Mouse (Mus musculus) neural tube, embryonic 10.5 days (tissue): ENCODE data around the gene Col15a1.

Experiments
- DNase-seq: peaks from one replicate; pipeline ENCODE4 v3.0.0-alpha.2; 2017; ENCODE audit warnings: low spot score; ENCODE audit errors: extremely low spot score

The Col15a1 gene

GRCm38 (mm10) chr4:47207969-47208420 lies at the start of gene Col15a1:
Gene Col15a1 (plus strand): TSS chr4:47208161.
- peak; percentile 40 for DNase-seq

DNA sequence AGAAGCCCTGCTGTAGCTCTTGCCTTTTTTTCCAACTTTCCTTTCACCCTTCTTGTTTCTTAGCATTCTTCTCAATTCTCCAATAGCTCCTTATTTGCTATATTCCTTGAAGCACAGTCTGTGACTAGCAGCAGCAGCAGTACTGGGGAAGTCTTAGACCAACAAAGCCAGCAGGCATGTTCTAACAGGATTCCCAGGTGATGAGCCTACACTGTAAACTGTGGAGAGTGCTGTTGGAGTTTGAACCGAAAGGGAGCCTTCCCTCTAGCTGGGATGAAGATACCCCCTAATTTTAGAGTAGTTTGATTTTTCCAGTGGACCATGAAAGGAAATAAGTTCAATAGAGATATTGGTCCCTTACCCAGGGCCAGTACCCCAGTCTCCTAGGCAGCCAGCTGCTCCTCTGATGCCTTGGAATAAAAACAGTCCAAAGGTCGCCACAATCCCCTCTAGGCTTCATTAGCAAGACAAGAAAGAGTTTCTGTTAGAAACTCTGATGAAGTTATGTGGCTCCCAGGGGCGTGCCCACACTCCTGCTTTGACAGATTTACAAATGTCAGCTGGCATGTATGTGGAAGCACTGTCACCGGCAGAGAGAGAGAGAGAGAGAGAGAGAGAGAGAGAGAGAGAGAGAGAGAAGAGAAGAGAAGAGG lies 46.7 kb upstream of the Col15a1 start:
- DNase-seq = peak; percentile 38

DNA sequence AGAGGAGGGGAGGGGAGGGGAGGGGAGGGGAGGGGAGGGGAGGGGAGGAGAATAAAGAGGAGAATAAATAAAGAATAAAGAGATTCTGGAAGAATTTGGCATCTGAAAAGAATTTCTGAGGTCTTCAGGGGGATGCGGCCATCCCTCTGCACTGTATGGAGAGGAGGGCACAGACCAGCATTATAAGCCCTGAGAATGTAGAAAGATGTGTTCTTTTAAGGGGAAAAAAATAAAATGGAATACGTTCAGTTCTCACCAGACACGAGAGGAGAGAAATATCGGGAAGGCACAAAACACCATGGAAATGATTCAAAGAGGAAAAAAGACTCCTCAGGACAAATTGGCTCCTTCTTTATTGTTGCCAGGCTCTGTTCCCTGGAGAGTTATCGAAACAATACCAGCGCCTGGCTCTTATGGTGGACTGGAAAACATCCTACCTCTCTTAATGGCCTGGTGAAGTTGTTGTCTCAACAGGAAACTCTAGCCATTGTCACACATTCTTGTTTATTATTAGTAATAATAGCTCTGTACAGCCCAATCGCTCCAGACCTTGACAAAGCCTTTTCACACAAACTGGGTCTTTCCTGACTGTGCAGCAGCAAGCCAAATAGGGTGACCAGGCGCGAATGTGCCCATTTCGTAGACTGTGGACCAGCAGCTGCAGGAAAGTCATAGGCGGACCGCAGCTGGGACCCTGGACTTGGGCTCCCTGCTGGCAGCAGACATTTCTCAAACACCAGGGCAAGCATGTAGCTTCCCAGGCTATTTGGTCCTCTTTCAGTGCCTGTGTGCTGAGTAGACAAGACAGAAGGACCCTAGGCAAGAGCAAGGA lies 46.0 kb upstream of the Col15a1 start:
- DNase-seq = no peak

DNA sequence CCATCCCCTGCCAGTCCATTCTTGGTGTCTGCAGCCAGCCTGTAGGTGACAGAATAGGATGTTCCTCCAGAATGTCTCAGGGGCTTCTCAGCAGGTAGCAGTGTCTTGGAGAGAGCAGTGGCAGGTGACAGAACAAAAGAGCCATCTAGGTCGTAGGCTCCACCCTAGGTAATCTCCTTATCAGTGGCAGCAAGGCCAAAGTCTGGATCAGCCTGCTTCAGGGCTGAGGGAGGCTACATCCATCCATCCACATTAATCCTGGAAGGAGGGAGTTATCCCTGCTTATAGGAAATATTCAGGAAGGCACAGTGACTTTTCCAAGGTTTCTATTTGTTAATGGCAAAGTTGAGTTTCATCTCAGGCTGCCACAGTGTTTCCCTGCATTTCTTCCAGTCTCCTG lies 35.6 kb upstream of the Col15a1 start:
- no peak for DNase-seq

- DNase-seq = no peak
These were observed 30.9 kb upstream of the Col15a1 start for GRCm38 (mm10) chr4:47177101-47177500.

GRCm38 (mm10) chr4:47178261-47178961 lies 29.6 kb upstream of the Col15a1 start:
- no peak for DNase-seq

- DNase-seq = no peak
These were observed 28.4 kb upstream of the Col15a1 start for GRCm38 (mm10) chr4:47179535-47179934.

GRCm38 (mm10) chr4:47184058-47184661 lies 23.8 kb upstream of the Col15a1 start:
- no peak for DNase-seq

- DNase-seq = no peak
These were observed 21.4 kb upstream of the Col15a1 start for GRCm38 (mm10) chr4:47186514-47186913.

- DNase-seq = no peak
These were observed 11.8 kb upstream of the Col15a1 start for GRCm38 (mm10) chr4:47196173-47196572.

DNA sequence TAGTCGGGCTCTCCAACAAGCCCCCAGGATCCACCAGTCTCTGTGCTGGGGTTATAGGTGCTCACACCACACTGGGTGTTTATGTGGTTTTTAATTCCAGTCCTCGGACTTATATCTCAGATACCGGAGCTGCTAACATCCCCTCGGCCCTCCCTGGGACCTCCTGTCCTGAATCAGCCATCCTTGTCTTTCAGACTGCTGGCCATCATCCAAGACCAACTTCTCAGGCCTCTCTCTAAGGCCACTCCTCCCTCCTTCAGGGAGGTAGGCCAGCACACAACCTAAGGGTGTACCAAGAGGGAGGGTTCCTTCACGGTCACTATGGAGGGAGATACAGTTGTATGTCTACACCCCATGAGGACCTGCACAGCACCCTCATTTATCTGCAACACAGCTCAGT lies 4.3 kb upstream of the Col15a1 start:
- no peak for DNase-seq

DNA sequence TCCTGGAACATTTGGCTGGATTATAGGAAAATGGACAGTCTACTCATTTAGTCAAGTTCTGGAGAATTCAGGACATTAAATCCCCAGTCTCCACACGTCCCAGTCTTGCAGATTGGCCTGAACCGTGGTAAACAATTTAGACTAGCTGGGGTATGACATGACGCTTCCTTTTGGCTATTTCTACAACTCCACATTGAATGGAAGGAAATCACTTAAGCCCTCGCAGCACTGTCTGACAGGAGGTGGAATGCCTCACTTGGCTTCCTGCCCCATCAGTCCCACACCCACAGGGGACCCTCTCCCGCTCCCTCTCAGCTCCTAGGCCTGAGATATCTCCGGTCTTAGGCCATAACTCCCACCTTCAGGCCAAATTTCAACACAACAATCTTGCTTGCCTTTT lies 2.1 kb upstream of the Col15a1 start:
- no peak for DNase-seq

GRCm38 (mm10) chr4:47208421-47208991 lies 545 bp downstream of the Col15a1 start:
- DNase-seq = peak; percentile 59

DNA sequence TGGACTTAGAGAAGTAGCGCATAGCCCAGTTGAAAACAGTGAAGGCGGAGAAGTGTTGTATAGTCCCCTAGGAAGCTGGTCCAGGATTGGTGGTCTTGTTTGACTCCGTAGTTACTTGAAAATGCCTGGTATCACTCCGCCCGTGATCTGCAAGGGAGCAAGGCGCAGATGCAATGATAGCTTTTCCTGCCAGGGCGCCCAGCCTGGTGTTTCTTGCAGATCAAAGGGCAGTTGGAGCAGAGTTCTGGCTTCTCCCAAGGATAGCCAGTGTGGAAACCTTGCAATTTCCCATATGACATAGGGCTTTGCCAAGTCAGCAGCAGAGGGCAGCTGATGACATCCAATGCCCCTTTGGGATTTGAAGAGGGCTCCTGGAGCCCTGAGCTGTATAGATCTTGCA lies 1.5 kb downstream of the Col15a1 start:
- DNase-seq = no peak

- no peak for DNase-seq
These were observed 10.9 kb downstream of the Col15a1 start for GRCm38 (mm10) chr4:47218828-47219227.

DNA sequence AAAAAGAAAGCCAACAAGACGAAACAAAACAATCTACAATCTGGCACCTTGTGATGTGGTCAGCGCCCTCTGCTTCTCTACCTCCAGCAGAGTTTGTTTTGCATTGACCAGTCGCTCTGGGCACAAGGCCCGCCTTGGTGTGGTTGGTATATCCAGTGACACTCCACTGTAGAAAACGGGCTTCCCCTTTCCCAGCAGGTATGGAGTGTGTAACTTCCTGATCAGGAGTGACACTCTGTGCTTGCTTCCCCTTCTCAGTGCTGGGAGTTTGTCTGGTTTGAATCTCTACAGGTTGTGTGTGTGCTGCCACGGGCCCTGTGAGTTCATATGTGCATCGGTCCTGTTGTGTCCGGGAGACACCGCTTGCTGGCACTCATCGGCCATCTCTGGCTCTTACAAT lies 11.4 kb downstream of the Col15a1 start:
- DNase-seq = no peak

DNA sequence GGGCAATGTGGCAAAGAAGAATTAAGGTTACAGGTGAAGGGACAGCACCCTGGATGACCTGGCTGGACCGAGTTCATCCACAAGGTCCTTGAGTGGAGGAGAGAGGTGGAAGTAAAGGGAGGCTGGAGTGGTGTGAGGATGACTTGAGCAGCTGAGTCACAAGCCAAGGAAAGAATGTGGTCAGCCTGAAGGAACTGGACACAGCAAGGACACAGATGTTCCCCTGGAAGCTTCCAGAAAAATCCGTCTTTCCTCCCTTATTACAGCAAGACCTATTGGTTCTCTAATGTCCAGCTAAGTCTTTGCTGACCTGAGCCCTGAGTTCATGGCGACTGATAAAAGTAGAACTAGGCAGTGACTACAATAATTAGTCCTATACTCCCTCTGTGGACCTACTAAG lies 12.6 kb downstream of the Col15a1 start:
- DNase-seq = no peak

GRCm38 (mm10) chr4:47222146-47222545 lies 14.2 kb downstream of the Col15a1 start:
- no peak for DNase-seq

- DNase-seq = no peak
These were observed 18.0 kb downstream of the Col15a1 start for GRCm38 (mm10) chr4:47225920-47226319.

- no peak for DNase-seq
These were observed 19.1 kb downstream of the Col15a1 start for GRCm38 (mm10) chr4:47227101-47227500.

DNA sequence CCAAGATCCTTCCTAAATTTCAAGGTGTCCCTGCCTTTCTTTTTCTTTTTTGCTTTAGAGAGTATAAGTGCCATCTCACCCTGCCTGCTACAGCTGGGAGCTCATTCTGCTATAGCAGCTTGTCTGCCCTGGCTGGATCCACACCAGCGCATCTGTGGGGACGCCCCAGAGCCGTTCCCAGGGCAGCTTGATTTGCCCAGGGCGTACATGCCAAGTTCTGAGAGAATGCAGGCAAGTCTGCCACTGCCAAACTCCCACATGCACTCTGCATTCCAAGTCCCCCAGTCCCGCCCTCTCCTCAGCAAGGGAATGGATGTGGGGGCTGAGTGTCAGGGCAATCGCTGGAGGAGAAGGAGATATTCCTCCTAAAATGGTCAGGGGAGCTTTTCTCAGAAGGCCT lies 19.8 kb downstream of the Col15a1 start:
- no peak for DNase-seq
